Mouse (Mus musculus) MEL (cell line): Measurements from ENCODE around the gene Aldh4a1. TPM values are rescaled to one million over a fixed set of nuclear protein-coding genes. Genes with fewer than 3 reads are reported as not detected.

Experiments used
- DNase-seq: peaks from one replicate; pipeline ENCODE4 v3.0.0; 2011; ENCODE audit warnings: low read depth, low spot score
- H3K27ac ChIP-seq: 2 replicates; pipeline ENCODE4 v1.5.1; 2012; ENCODE audit warnings: low read depth, mild to moderate bottlenecking, control low read depth, low read length, moderate library complexity; ENCODE audit not compliant: control insufficient read depth
- H3K27me3 ChIP-seq, 2 experiments: fragments of 150-350 bp in 1 of 2; sonication (generic) in 1 of 2; 2 replicates each; pipeline ENCODE4 v1.6.1; 2012; ENCODE audit warnings: low read length in 2 of 2, mild to moderate bottlenecking in 2 of 2, improper control_type of control experiment in 1 of 2, moderate library complexity in 1 of 2; ENCODE audit not compliant: insufficient read depth in 2 of 2, control insufficient read depth in 1 of 2
- H3K36me3 ChIP-seq, 2 experiments: 2 replicates each; pipeline ENCODE4 v1.6.1; 2012 to 2014; ENCODE audit warnings: low read length in 2 of 2, improper control_type of control experiment in 1 of 2, inconsistent platforms in 1 of 2, mild to moderate bottlenecking in 1 of 2; ENCODE audit not compliant: insufficient read depth in 2 of 2, control insufficient read depth in 1 of 2
- H3K4me1 ChIP-seq, 2 experiments: fragments of 150-350 bp in 1 of 2; sonication (generic) in 1 of 2; 2 replicates each; pipeline ENCODE4 v1.6.1; 2012; ENCODE audit warnings: low read length in 2 of 2, improper control_type of control experiment in 1 of 2, mild to moderate bottlenecking in 1 of 2; ENCODE audit not compliant: insufficient read depth in 2 of 2, control insufficient read depth in 1 of 2
- H3K4me3 ChIP-seq, 2 experiments: fragments of 150-350 bp in 1 of 2; sonication (generic) in 1 of 2; 2 replicates each; pipeline ENCODE4 v1.5.1; 2012; ENCODE audit warnings: low read depth in 2 of 2, low read length in 2 of 2, mild to moderate bottlenecking in 2 of 2, moderate library complexity in 2 of 2, control low read depth in 1 of 2, improper control_type of control experiment in 1 of 2; ENCODE audit not compliant: control insufficient read depth in 1 of 2, insufficient read depth in 1 of 2
- H3K79me2 ChIP-seq: 2 replicates; pipeline ENCODE4 v1.6.1; 2012; ENCODE audit warnings: mild to moderate bottlenecking, low read length, moderate library complexity; ENCODE audit not compliant: control insufficient read depth, poor library complexity, insufficient read depth
- H3K9ac ChIP-seq: 2 replicates; pipeline ENCODE4 v1.6.1; 2012; ENCODE audit warnings: low read depth, mild to moderate bottlenecking, control low read depth, low read length, moderate library complexity; ENCODE audit not compliant: control insufficient read depth, poor library complexity, severe bottlenecking
- H3K9me3 ChIP-seq: fragments of 150-350 bp; sonication (generic); replicated peaks from 2 replicates; pipeline ENCODE4 v1.6.1; 2012; ENCODE audit warnings: mild to moderate bottlenecking, low read length, improper control_type of control experiment, moderate library complexity; ENCODE audit not compliant: insufficient read depth
- CHD1 ChIP-seq: IDR thresholded peaks from 2 replicates; pipeline ENCODE4 v1.6.1; 2012; ENCODE audit warnings: low read depth, mild to moderate bottlenecking, inconsistent platforms, low read length, improper control_type of control experiment
- CHD2 ChIP-seq: IDR thresholded peaks from 2 replicates; pipeline ENCODE4 v1.6.1; 2011; ENCODE audit warnings: low read length, improper control_type of control experiment
- GABPA ChIP-seq: IDR thresholded peaks from 2 replicates; pipeline ENCODE4 v1.6.1; 2012; ENCODE audit warnings: low read depth, mild to moderate bottlenecking, inconsistent platforms, low read length, improper control_type of control experiment, moderate library complexity
- JUND ChIP-seq: IDR thresholded peaks from 2 replicates; pipeline ENCODE4 v1.6.1; 2011; ENCODE audit warnings: low read depth, mild to moderate bottlenecking, improper control_type of control experiment, low read length
- KAT2A ChIP-seq: conservative IDR thresholded peaks from 2 replicates; pipeline ENCODE4 v1.6.1; 2012; ENCODE audit warnings: low read depth, low read length, improper control_type of control experiment, inconsistent platforms
- MEF2A ChIP-seq: IDR thresholded peaks from 2 replicates; pipeline ENCODE4 v1.6.1; 2014; ENCODE audit warnings: low read depth, mild to moderate bottlenecking, inconsistent platforms, low read length, improper control_type of control experiment; ENCODE audit not compliant: poor library complexity, insufficient replicate concordance, severe bottlenecking; ENCODE audit errors: extremely low read depth
- MXI1 ChIP-seq: IDR thresholded peaks from 2 replicates; pipeline ENCODE4 v1.6.1; 2011; ENCODE audit warnings: mild to moderate bottlenecking, low read depth, low read length, improper control_type of control experiment
- MYB ChIP-seq: IDR thresholded peaks from 2 replicates; pipeline ENCODE4 v1.6.1; 2011; ENCODE audit warnings: mild to moderate bottlenecking, low read depth, low read length, improper control_type of control experiment
- POLR2A ChIP-seq, 2 experiments: IDR thresholded peaks; 2 replicates each; pipeline ENCODE4 v1.6.1; 2011 to 2012; ENCODE audit warnings: low read length in 2 of 2, mild to moderate bottlenecking in 2 of 2, control low read depth in 1 of 2, improper control_type of control experiment in 1 of 2, low read depth in 1 of 2, moderate library complexity in 1 of 2; ENCODE audit not compliant: control insufficient read depth in 1 of 2, insufficient read depth in 1 of 2, poor library complexity in 1 of 2
- RAD21 ChIP-seq: IDR thresholded peaks from 2 replicates; pipeline ENCODE4 v1.6.1; 2011; ENCODE audit warnings: mild to moderate bottlenecking, low read depth, low read length, improper control_type of control experiment
- TAL1 ChIP-seq: IDR thresholded peaks from 2 replicates; pipeline ENCODE4 v1.6.1; 2012; ENCODE audit warnings: mild to moderate bottlenecking, inconsistent platforms, low read length, moderate library complexity, mixed read lengths
- UBTF ChIP-seq: IDR thresholded peaks from 2 replicates; pipeline ENCODE4 v1.6.1; 2012; ENCODE audit warnings: low read depth, mild to moderate bottlenecking, inconsistent platforms, low read length, improper control_type of control experiment, moderate library complexity, borderline replicate concordance; ENCODE audit not compliant: insufficient read depth
- USF1 ChIP-seq: IDR thresholded peaks from 2 replicates; pipeline ENCODE4 v1.6.1; 2014; ENCODE audit warnings: low read depth, mild to moderate bottlenecking, inconsistent platforms, low read length, improper control_type of control experiment, moderate library complexity
- polyA plus RNA-seq, 2 experiments: library from polyadenylated mRNA; stranded (reverse) in 1 of 2; unstranded in 1 of 2; fragments of >175 nt in 1 of 2; fragments of >200 nt in 1 of 2; gene quantifications; 2 replicates each; pipeline versions ENCODE4 v1.2.1 to v1.2.4; 2012; ENCODE audit warnings: low replicate concordance in 2 of 2, low read depth in 1 of 2; ENCODE audit not compliant: insufficient read length in 2 of 2, insufficient read depth in 1 of 2, missing spikeins in 1 of 2
- total RNA-seq: library from RNA; depleted of rRNA; stranded (reverse); fragments of 300-350 nt; gene quantifications from 2 replicates; pipeline ENCODE4 v1.2.3, GENCODE M21; 2012

Aldh4a1 gene
- total and polyA plus RNA-seq, 3 experiments, result 11.7 to 12.3 TPM; not detected in 1

DNA sequence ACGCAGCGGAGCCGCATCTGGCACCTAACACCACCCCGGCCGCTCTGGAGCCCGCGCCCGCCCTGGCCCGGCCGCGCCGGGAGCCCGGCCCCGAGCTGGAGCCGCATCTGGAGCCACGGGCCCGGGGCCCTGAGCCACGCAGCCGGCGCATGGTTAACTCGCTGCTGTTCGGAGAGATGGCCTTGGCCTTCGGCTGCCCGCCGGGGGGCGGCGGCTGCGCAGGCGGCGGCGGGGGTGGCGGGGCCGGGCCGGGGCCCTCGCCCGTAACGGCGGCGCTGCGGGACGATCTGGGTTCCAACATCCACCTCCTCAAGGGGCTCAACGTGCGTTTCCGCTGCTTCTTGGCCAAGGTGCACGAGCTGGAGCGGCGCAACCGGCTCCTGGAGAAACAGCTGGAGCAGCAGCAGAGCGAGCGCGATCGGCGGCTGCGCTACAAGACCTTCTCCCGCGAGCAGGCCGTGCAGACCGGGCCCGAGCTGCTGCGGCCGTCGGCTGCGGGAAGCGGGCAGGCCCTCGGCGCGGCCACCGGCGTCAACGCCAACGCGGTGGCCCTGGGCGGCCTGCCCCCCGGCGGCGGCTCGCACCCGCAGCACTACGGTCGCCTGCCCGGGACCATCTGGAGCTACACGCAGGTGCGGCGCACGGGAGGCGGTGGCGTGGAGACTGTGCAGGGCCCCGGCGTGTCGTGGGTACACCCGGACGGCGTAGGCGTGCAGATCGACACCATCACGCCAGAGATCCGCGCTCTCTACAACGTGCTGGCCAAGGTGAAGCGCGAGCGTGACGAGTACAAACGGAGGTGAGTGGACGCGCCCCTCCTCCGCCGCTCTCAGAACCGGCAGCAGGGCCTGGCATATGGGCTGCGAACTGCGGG lies 47.6 kb upstream of the Aldh4a1 start:
- peak; percentile 50 for DNase-seq
- TF ChIP-seq GABPA, result no peak
- no peak for TF ChIP-seq JUND
- TF ChIP-seq USF1, result no peak
- TF ChIP-seq CHD1, result no peak
- TF ChIP-seq CHD2, result no peak
- TF ChIP-seq UBTF, result 0 out of 2 replicates have a peak, but pooled peaks have one; percentile 22
- no peak for TF ChIP-seq TAL1
- no peak for TF ChIP-seq MYB
- TF ChIP-seq POLR2A (IDR thresholded peaks at IDR 0.05; ENCODE audit: control insufficient read depth in 1 of 2, insufficient read depth in 1 of 2, low read depth in 1 of 2, low read length in 2 of 2, poor library complexity in 1 of 2), result peak in 1 of 2 experiments; percentile 13; a peak in 1 of 4 replicates
- no peak for TF ChIP-seq MEF2A
- TF ChIP-seq RAD21, result no peak
- no peak for TF ChIP-seq KAT2A
- peak overlapping the region; percentile 56 to 82 for H3K4me3 ChIP-seq
- H3K9ac ChIP-seq, result peak overlapping the region; percentile 70
- H3K27ac ChIP-seq, result no peak overlapping the region
- H3K27me3 ChIP-seq, result peaks cover 0 to 8% of the 10 kb centered on the region in 2 experiments; a peak in 2 of 4 replicates
- H3K79me2 ChIP-seq, result no peaks in the 10 kb centered on the region
- no peaks in the 10 kb centered on the region for H3K36me3 ChIP-seq
- H3K4me1 ChIP-seq, result peaks cover 0 to 4% of the 10 kb centered on the region in 2 experiments; a peak in 3 of 4 replicates
- no peaks in the 10 kb centered on the region for H3K9me3 ChIP-seq

DNA sequence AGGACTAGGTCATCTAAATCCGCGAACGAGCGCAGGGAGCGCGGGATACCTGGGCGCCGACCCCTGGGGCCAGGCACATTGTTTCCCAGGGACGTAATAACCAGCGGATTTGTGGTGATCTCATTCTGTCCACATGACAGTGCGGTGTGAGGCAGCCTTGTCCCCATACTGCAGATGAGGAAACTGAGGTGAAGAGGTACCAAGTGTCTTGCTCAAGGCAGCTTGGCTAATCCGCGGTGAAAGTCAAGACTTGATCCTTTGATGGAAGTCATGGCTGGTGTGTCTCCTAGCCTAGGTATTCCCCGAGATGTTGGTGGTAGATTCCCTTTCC lies 47.0 kb upstream of the Aldh4a1 start:
- peaks cover 0 to 8% of the 10 kb centered on the region in 2 experiments; a peak in 2 of 4 replicates for H3K27me3 ChIP-seq

More for the DNA sequence above, 47.0 kb upstream of the Aldh4a1 start:
- Histone ChIP-seq H3K9me3 (no peaks in the 10 kb centered on the region), H3K36me3 (no peaks in the 10 kb centered on the region)
- TF ChIP-seq MXI1 (no peak), GABPA (no peak), MYB (no peak)
- TF ChIP-seq, all 39 proteins: peak for 0
- Histone ChIP-seq H3K9ac (no peak overlapping the region), H3K4me3 (peak overlapping the region in 1 of 2 experiments; percentile 56; a peak in 2 of 4 replicates), H3K79me2 (no peaks in the 10 kb centered on the region), H3K4me1 (peaks cover 0 to 4% of the 10 kb centered on the region in 2 experiments; a peak in 3 of 4 replicates), H3K27ac (no peak overlapping the region)
- peak; percentile 14 for DNase-seq
